Mouse (Mus musculus) limb, embryonic 10.5 days (tissue): ENCODE results near the gene Marcksl1. TPM values are rescaled to one million over a fixed set of nuclear protein-coding genes. Genes with fewer than 3 reads are reported as not detected.
"Not testable (repeated sequence)": the region's sequence is repeated elsewhere in the genome, so short reads cannot be mapped to it uniquely, and the experiment has no call there.

Experiments
- DNase-seq: peaks from one replicate; pipeline ENCODE4 v3.0.0-alpha.2; 2017; ENCODE audit warnings: low spot score
- H3K27ac ChIP-seq: fragments of 300-500 bp; sonication (generic); 2 replicates; pipeline ENCODE4 v1.5.1; 2016; ENCODE audit warnings: mild to moderate bottlenecking
- H3K27me3 ChIP-seq: fragments of 300-500 bp; sonication (generic); 2 replicates; pipeline ENCODE4 v1.6.1; 2016; ENCODE audit warnings: low read depth, mild to moderate bottlenecking; ENCODE audit not compliant: poor library complexity, severe bottlenecking
- H3K36me3 ChIP-seq: fragments of 300-500 bp; sonication (generic); 2 replicates; pipeline ENCODE4 v1.6.1; 2016; ENCODE audit warnings: mild to moderate bottlenecking, moderate library complexity
- H3K4me1 ChIP-seq: fragments of 300-500 bp; sonication (generic); 2 replicates; pipeline ENCODE4 v1.6.1; 2016
- H3K4me3 ChIP-seq: fragments of 300-500 bp; sonication (generic); 2 replicates; pipeline ENCODE4 v1.5.1; 2016; ENCODE audit warnings: mild to moderate bottlenecking, moderate library complexity
- H3K9me3 ChIP-seq: fragments of 300-500 bp; sonication (generic); replicated peaks from 2 replicates; pipeline ENCODE4 v1.6.1; 2016; ENCODE audit warnings: mild to moderate bottlenecking
- WGBS: fragments of 180-500 bp; shearing (Covaris S2); methylation state at CpG from one replicate; pipeline ENCODE4 v1.1.7; 2016; 5-methylcytosine and 5-hydroxymethylcytosine counted together
- microRNA-seq: library from miRNA; unstranded; fragments of <30 nt; microRNA quantifications from one replicate; pipeline ENCODE4, GENCODE M21; 2017
- polyA plus RNA-seq: library from polyadenylated mRNA; unstranded; fragments of >200 nt; fragmentation: Nextera tagmentation; extraction: Ambion mirVana; gene quantifications from 2 replicates; pipeline ENCODE4 v1.2.1, GENCODE M21; 2016

The Marcksl1 gene
- polyA plus RNA-seq, 1 experiment from 2014 or later: 1,561 TPM

DNA sequence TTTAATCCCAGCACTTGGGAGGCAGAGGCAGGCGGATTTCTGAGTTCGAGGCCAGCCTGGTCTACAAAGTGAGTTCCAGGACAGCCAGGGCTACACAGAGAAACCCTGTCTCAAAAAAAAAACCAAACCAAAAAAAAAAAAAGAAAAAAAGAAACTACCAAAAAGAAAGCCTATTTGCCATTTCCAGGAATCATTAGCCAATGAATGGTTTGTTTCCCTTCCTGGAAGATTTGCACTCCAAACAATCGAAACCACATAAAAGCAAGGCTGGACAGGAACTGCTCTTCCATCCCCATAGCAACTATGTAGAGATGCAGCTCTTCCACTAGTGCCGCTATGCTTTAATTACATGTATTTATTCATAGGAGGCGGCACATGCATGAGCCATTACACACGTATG is 41.1 kb downstream of the Marcksl1 start:
- not testable (repeated sequence) for H3K27me3 ChIP-seq, H3K4me3 ChIP-seq, DNase-seq, H3K9me3 ChIP-seq, H3K27ac ChIP-seq, H3K36me3 ChIP-seq
- WGBS: 90% methylated on average over 6 of the region's 6 CpGs
- H3K4me1 ChIP-seq: peaks cover 46% of the 10 kb centered on the region

DNA sequence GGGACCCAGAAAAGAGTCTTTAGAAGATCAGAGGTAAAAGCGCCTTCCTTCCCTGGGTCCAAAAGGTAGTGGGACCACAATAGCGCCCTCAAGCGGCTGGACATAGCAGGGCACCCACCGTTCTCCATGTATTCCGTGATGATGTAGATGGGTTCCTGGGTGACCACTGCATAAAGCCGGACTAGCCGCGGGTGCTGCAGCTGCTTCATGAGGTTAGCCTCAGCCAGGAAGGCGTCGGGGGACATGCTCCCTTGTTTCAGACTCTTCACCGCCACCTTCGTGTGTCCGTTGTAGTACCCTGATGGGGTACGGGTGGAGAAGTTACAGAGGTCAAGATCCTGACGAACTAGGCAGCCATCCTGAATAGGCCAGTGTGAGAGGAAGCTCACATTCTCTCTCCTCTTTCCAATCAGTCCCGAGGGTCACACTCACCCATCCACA is 42.1 kb downstream of the Marcksl1 start:
- Histone ChIP-seq H3K36me3 (no peaks in the 10 kb centered on the region), H3K4me3 (peak overlapping the region; percentile 65), H3K27me3 (no peaks in the 10 kb centered on the region), H3K9me3 (no peaks in the 10 kb centered on the region), H3K4me1 (peaks cover 37% of the 10 kb centered on the region), H3K27ac (peak overlapping the region; percentile 88)
- 1% methylated on average over 16 of the region's 16 CpGs for WGBS
- peak; percentile 82 for DNase-seq

DNA sequence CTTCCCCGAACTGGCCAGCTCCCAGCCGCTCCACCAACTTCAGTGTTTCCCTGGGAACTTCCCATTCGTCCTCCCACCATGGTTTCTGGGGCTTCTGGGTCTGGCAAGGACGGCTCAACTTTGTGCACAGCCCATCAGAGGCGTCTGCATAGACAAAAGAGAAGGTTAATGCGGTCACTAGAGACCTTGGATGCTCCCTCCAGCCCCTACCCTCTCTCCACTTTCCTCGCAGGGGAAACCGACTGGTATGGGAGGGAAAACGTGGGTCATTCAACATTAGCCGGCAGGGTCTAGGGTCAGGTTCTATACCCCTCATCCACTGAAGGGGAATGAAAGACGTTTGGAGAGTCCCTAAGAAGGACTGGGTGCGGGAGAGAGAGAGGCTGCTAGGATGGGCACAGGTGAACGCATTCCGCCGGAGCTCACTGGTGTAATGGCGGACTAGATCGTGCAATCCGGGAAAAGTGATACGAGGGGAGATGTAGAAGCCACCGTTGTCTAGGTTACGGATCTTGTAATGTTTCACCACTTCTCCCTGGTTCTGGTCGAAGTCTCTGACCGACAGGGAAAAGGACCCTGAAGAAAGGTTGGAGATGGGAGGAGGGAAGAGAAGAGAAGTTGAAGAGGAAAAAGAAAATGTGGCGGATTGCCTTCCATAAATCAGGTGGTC is 42.6 kb downstream of the Marcksl1 start:
- Histone ChIP-seq H3K4me1 (peaks cover 32% of the 10 kb centered on the region), H3K27me3 (no peaks in the 10 kb centered on the region), H3K36me3 (no peaks in the 10 kb centered on the region), H3K27ac (peak overlapping the region; percentile 88), H3K9me3 (no peaks in the 10 kb centered on the region), H3K4me3 (peak overlapping the region; percentile 65)
- DNase-seq: no peak
- 1% methylated on average over 24 of the region's 24 CpGs for WGBS

DNA sequence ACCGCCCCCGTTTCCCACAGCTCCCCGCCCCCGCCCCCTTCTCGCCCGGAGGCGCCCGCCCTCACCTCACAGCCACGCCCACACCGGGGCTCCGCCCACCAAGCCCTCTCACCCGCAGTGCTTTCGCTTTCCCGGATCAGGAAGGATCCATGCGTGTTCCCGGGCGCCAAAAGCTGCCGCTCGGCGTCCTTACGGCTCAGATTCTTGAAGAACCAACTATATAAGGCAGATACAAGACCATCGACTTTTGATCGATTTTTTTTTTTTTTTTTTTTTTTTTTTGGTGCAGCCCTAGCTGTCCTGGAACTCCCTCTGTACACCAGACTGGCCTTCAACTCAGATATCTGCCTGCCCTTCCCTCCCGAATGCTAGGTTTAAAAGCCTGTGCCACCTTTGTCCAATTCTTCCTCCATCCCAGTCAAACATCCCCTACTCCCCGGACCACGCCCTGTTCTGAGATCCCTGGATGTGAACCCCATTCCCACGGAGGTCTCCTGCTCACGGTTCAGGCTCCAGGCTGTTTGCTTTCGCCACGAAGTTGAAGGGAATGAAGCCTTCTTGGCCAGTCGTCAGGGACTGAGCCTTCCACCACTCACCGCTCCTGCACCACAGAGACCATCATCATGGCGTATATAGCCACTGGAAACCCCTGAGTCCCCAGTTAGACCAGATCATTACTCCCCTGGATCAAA is 43.3 kb downstream of the Marcksl1 start:
- no peaks in the 10 kb centered on the region for H3K9me3 ChIP-seq
- peak; percentile 97 for DNase-seq
- H3K4me1 ChIP-seq: peaks cover 30% of the 10 kb centered on the region
- no peaks in the 10 kb centered on the region for H3K36me3 ChIP-seq
- H3K27ac ChIP-seq: peak overlapping the region; percentile 88
- H3K4me3 ChIP-seq: peak overlapping the region; percentile 65
- H3K27me3 ChIP-seq: no peaks in the 10 kb centered on the region
- 9% methylated on average over 33 of the region's 33 CpGs for WGBS

DNA sequence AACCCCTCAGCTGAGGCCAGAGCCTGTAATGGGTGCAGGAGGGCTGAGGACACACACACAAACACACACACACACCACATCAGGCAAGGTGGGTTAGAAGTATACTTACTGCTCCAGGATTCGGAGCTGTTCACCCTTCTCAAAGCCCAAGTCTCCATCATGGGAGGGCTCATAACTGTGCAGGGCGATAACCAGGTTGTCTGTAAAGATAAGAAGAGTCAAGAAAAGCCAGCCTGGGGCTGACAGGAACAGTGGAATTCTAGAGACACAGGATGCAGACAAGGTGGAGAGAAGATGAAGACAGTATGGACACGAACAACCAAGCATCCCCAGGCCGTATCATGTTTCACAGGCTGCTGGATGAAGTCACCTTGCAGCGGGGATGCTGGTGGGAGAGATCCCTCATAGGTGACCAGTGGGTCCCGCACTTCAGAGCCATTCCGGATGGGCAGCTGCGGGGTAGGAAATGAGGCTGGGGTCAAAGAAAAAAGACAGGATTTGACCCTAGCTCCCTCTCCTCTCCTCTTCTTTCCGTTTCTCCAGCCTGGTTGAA is 44.0 kb downstream of the Marcksl1 start:
- Histone ChIP-seq H3K27me3 (no peaks in the 10 kb centered on the region), H3K27ac (peak overlapping the region; percentile 88), H3K4me1 (peaks cover 30% of the 10 kb centered on the region), H3K36me3 (no peaks in the 10 kb centered on the region), H3K4me3 (peak overlapping the region; percentile 65; the same call in 1 of the 2 replicates), H3K9me3 (no peaks in the 10 kb centered on the region)
- no peak for DNase-seq
- 50% methylated on average over 9 of the region's 9 CpGs for WGBS

DNA sequence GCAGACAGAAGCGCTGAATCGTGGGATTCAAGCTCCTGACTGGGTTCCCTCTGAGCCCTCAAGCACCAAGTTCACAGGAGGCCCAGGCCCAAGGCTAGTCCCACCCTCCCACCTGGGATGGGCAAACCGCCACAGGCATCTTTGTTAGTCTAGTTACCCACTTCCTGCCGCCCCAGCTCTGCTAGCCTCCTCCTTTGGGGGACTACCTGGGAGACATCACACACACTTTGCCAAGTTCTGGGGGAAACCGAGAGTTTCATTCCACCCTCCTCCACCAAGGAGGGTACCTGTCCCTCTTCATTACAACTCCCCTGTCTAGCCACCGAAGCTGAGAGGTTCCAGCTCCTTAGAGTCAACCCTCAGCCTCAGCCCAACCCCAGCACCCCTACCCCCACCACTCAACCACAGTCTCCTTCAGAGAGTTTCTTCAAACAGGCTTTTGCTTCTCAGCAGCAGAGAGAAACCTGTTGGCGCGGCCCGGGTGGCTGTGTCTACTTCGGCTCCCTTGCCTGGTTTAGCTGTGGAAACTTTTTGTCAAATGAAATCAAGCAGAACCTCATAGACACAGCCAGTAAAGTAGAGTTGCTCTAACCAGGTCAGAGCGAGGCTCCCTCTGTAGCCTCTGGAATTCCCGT is 45.1 kb downstream of the Marcksl1 start:
- Histone ChIP-seq H3K27me3 (no peaks in the 10 kb centered on the region), H3K27ac (no peak overlapping the region), H3K36me3 (no peaks in the 10 kb centered on the region), H3K4me3 (no peak overlapping the region), H3K4me1 (peaks cover 33% of the 10 kb centered on the region), H3K9me3 (no peaks in the 10 kb centered on the region)
- WGBS: 86% methylated on average over 12 of the region's 12 CpGs
- DNase-seq: no peak

DNA sequence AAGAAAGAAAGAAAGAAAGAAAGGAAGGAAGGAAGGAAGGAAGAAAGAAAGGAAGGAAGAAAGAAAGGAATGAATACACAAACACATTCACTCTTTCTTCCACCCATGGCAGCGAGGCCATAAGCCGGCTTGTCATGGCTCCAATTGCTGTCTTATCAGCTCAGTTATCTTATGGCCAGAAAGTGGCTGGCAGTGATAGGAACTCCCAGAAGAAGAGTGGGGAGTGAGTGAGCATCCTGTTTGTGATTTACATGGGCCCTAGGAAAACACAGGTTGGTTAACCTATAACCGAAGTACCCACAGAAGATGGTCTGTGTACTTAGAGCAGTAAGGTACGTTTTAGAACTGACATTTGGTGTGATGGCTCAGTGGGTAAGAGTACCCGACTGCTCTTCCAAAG is 47.8 kb downstream of the Marcksl1 start:
- peaks cover 31% of the 10 kb centered on the region for H3K4me1 ChIP-seq
- no peaks in the 10 kb centered on the region for H3K36me3 ChIP-seq
- WGBS: 89% methylated on average over 5 of the region's 5 CpGs
- no peaks in the 10 kb centered on the region for H3K27me3 ChIP-seq
- no peak overlapping the region for H3K27ac ChIP-seq
- no peak for DNase-seq
- H3K4me3 ChIP-seq: no peak overlapping the region
- H3K9me3 ChIP-seq: no peaks in the 10 kb centered on the region

DNA sequence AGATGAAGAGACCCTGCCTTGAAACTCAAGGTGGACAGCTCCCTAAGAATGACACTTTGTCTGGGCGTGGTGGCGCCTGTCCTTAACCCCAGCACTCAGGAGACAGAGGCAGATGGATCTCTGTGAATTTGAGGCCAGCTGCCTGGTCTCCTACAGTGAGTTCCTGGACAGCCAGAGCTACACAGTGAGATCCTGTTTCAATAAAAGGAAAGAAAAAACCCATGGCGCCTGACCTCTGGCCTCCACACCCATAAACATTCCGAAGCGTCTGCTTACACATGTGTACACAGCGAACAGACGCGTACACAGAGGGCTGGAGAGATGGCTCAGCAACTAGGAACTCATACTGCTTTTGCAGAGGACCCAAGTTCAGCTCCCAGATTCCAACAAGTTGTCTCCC is 50.3 kb downstream of the Marcksl1 start:
- Histone ChIP-seq H3K36me3 (no peaks in the 10 kb centered on the region), H3K27ac (peak overlapping the region; percentile 71), H3K4me1 (peaks cover 14% of the 10 kb centered on the region), H3K4me3 (no peak overlapping the region), H3K9me3 (no peaks in the 10 kb centered on the region), H3K27me3 (no peaks in the 10 kb centered on the region)
- 22% methylated on average over 8 of the region's 8 CpGs for WGBS
- peak; percentile 61 for DNase-seq

DNA sequence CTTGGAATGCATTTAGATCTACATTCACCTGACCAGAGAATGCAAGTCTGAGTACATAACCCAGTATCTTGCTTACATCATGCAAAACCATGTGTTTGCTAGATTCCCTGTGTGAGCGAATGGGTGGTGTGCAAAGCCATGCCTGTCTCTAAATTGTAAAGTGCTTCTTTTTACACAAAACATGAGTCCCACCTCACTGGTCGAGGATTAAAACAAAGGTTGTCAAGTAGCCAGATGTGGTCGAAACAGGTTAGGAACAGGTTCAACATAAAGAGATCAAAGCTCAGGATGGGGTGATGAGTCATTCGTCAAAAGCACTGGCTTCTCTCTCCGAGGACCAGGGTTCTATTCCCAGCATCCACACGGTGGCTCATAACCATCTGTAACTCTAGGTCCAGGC is 51.8 kb downstream of the Marcksl1 start:
- Histone ChIP-seq H3K36me3 (no peaks in the 10 kb centered on the region), H3K4me1 (peaks cover 14% of the 10 kb centered on the region), H3K27ac (no peak overlapping the region), H3K27me3 (no peaks in the 10 kb centered on the region), H3K9me3 (no peaks in the 10 kb centered on the region), H3K4me3 (no peak overlapping the region)
- DNase-seq: no peak
- 85% methylated on average over 6 of the region's 6 CpGs for WGBS

Small RNA genes lying within 50 kb of the gene (microRNA-seq; reads per million reads assigned to microRNA genes)
- gene Mir8119: not detected

Other genes with a start within 250 kb of the Marcksl1 start
- 0.36 and 0.39 TPM in 2 replicates for gene Sync, start 226.0 kb upstream of the Marcksl1 start, polyA plus RNA-seq
- gene Rbbp4, start 178.2 kb upstream of the Marcksl1 start, polyA plus RNA-seq: 561 and 589 TPM in 2 replicates
- 49.5 and 50.3 TPM in 2 replicates for gene Zbtb8os, start 177.9 kb upstream of the Marcksl1 start, polyA plus RNA-seq
- 6.3 and 8.0 TPM in 2 replicates for gene Zbtb8a, start 135.5 kb upstream of the Marcksl1 start, polyA plus RNA-seq
- gene Zbtb8b, start 72.7 kb upstream of the Marcksl1 start, polyA plus RNA-seq: 0.59 and 1.1 TPM in 2 replicates
- 19.9 and 20.5 TPM in 2 replicates for gene Bsdc1, start 52.0 kb upstream of the Marcksl1 start, polyA plus RNA-seq
- 0.11 TPM in 1 of 2 replicates, not detected in the other for gene Tssk3, start 22.6 kb upstream of the Marcksl1 start, polyA plus RNA-seq
- not detected in 2 replicates for gene Fam229a, start 22.4 kb upstream of the Marcksl1 start, polyA plus RNA-seq
- 308 and 336 TPM in 2 replicates for gene Hdac1, start 29.1 kb downstream of the Marcksl1 start, polyA plus RNA-seq
- gene Lck, start 60.1 kb downstream of the Marcksl1 start, polyA plus RNA-seq: 10.3 and 13.5 TPM in 2 replicates
- 2.6 and 5.1 TPM in 2 replicates for gene Fam167b, start 65.0 kb downstream of the Marcksl1 start, polyA plus RNA-seq
- gene Eif3i, start 87.1 kb downstream of the Marcksl1 start, polyA plus RNA-seq: 322 and 358 TPM in 2 replicates
- 228 and 231 TPM in 2 replicates for gene Tmem234, start 87.1 kb downstream of the Marcksl1 start, polyA plus RNA-seq
- gene Dcdc2b, start 100.7 kb downstream of the Marcksl1 start, polyA plus RNA-seq: 1.7 and 1.8 TPM in 2 replicates
- 30.2 and 34.7 TPM in 2 replicates for gene Iqcc, start 105.5 kb downstream of the Marcksl1 start, polyA plus RNA-seq
- gene Ccdc28b, start 110.4 kb downstream of the Marcksl1 start, polyA plus RNA-seq: 34.9 and 42.3 TPM in 2 replicates
- gene Txlna, start 127.5 kb downstream of the Marcksl1 start, polyA plus RNA-seq: 109 and 122 TPM in 2 replicates
- 14.8 TPM in 2 replicates for gene Kpna6, start 159.2 kb downstream of the Marcksl1 start, polyA plus RNA-seq
- gene Tmem39b, start 183.3 kb downstream of the Marcksl1 start, polyA plus RNA-seq: 16.0 TPM in 2 replicates
- gene Khdrbs1, start 228.7 kb downstream of the Marcksl1 start, polyA plus RNA-seq: 156 and 179 TPM in 2 replicates